ENCODE assay signal across 9 mouse cellular contexts in genomic region chr17:57264972-57265945, GRCm38 (mm10). TPM values are rescaled to one million over a fixed set of nuclear protein-coding genes. Genes with fewer than 3 reads are reported as not detected.
DNase-seq lines count a peak whose midpoint lies in the region; ATAC-seq and TF ChIP-seq lines count a peak whose summit lies in the region.
"Had no signal": no experiment of that assay in that cellular context is flagged by ENCODE, and none has a peak within 500 bp of the region (broad histone marks: within the 10 kb centered on the region; RNA-seq: fewer than 3 reads in every experiment).

No protein-coding gene starts in this region.

- 0 out of 2 replicates have a peak, but pooled peaks have one; percentile 2 for TF ChIP-seq CTCF in midbrain, postnatal 0 days (IDR thresholded peaks at IDR 0.05)

- WGBS in intestine, embryonic 14.5 days = 29% methylated on average over 21 of the region's 22 CpGs
- 27% methylated on average over 22 of the region's 22 CpGs for WGBS in liver, embryonic 13.5 days (ENCODE audit: insufficient replicate concordance)
- WGBS in midbrain, postnatal 0 days = 29% methylated on average over 21 of the region's 22 CpGs

- peak overlapping the region; percentile 30 for H3K4me2 ChIP-seq in intestine, embryonic 14.5 days (ENCODE audit: low read length)
- H3K4me2 ChIP-seq in liver, embryonic 13.5 days = peak overlapping the region; percentile 36
- no peak overlapping the region for H3K4me2 ChIP-seq in midbrain, postnatal 0 days (ENCODE audit: low read depth, low read length, poor library complexity, severe bottlenecking)

- no peaks in the 10 kb centered on the region for H3K9me3 ChIP-seq in intestine, embryonic 14.5 days (ENCODE audit: control insufficient read depth, low read length)
- H3K9me3 ChIP-seq in liver, embryonic 13.5 days (replicated peaks) = no peaks in the 10 kb centered on the region
- no peaks in the 10 kb centered on the region for H3K9me3 ChIP-seq in midbrain, postnatal 0 days (ENCODE audit: low read length)

- no peaks in the 10 kb centered on the region for H3K27me3 ChIP-seq in intestine, embryonic 14.5 days (replicated peaks; ENCODE audit: control insufficient read depth, insufficient read depth, low read length)
- H3K27me3 ChIP-seq in liver, embryonic 13.5 days = no peaks in the 10 kb centered on the region
- H3K27me3 ChIP-seq in midbrain, postnatal 0 days (ENCODE audit: insufficient read depth, low read length) = no peaks in the 10 kb centered on the region
- H3K27me3 ChIP-seq: Patski had no signal

- no peak overlapping the region for H3K4me3 ChIP-seq in intestine, embryonic 14.5 days (ENCODE audit: low read depth, low read length)
- H3K4me3 ChIP-seq in liver, embryonic 13.5 days (replicated peaks) = peak overlapping the region; percentile 3; the same call in 1 of the 2 replicates
- H3K4me3 ChIP-seq in midbrain, postnatal 0 days (ENCODE audit: low read depth, low read length) = no peak overlapping the region

- peaks cover 36% of the 10 kb centered on the region for H3K36me3 ChIP-seq in intestine, embryonic 14.5 days (ENCODE audit: control insufficient read depth, insufficient read depth, low read length)
- peaks cover 19% of the 10 kb centered on the region for H3K36me3 ChIP-seq in liver, embryonic 13.5 days
- no peaks in the 10 kb centered on the region for H3K36me3 ChIP-seq in midbrain, postnatal 0 days (ENCODE audit: insufficient read depth, low read length)

- ATAC-seq in intestine, embryonic 14.5 days (replicated peaks; ENCODE audit: low FRiP score, low TSS enrichment, low read depth) = peak; percentile 71
- ATAC-seq in liver, embryonic 13.5 days (ENCODE audit: low read depth) = peak; percentile 86
- ATAC-seq in midbrain, postnatal 0 days (ENCODE audit: low FRiP score) = no peak
- ATAC-seq: Patski had no signal

- DNase-seq in ovary, adult 18-20 months (ENCODE audit: low spot score) = peak; percentile 91
- no peak for DNase-seq in ovary, postnatal 10 days (ENCODE audit: low spot score)
- peak; percentile 87 for DNase-seq in cerebellum, adult 9-11 months
- peak; percentile 71 for DNase-seq in gastrocnemius, postnatal 10 days
- peak; percentile 62 for DNase-seq in intestine, embryonic 14.5 days (ENCODE audit: low spot score)
- peak; percentile 67 for DNase-seq in liver, embryonic 13.5 days
- no peak for DNase-seq in midbrain, postnatal 0 days (ENCODE audit: low spot score)
- DNase-seq in thymus, postnatal 4 days = peak; percentile 71

- H3K27ac ChIP-seq in intestine, embryonic 14.5 days (ENCODE audit: low read depth) = no peak overlapping the region
- no peak overlapping the region; the same call in 1 of the 2 replicates for H3K27ac ChIP-seq in liver, embryonic 13.5 days
- H3K27ac ChIP-seq in midbrain, postnatal 0 days (ENCODE audit: low read depth, low read length) = no peak overlapping the region

- peaks cover 9% of the 10 kb centered on the region for H3K4me1 ChIP-seq in intestine, embryonic 14.5 days (replicated peaks; ENCODE audit: control insufficient read depth, insufficient read depth, low read length)
- H3K4me1 ChIP-seq in liver, embryonic 13.5 days (replicated peaks) = peaks cover 24% of the 10 kb centered on the region
- peaks cover 3% of the 10 kb centered on the region; the same call in 1 of the 2 replicates for H3K4me1 ChIP-seq in midbrain, postnatal 0 days (ENCODE audit: insufficient read depth, low read length)

- no peak overlapping the region for H3K9ac ChIP-seq in intestine, embryonic 14.5 days (ENCODE audit: low read length)
- H3K9ac ChIP-seq in liver, embryonic 13.5 days = no peak overlapping the region
- H3K9ac ChIP-seq in midbrain, postnatal 0 days (replicated peaks; ENCODE audit: low read length, poor library complexity, severe bottlenecking) = no peak overlapping the region

RNA-seq across cellular contexts. Expression of gene Vav1, which starts 13.6 kb away (rescaled TPM):
- total RNA-seq in gastrocnemius, postnatal 10 days (2021) = 1 to 10 TPM; 1.5 to 2.4 TPM
- 2.1 and 3.8 TPM in 2 replicates for polyA plus RNA-seq in intestine, embryonic 14.5 days (2014; fragmentation: Nextera tagmentation; extraction: Ambion mirVana)
- 11.6 and 12.5 TPM in 2 replicates for polyA plus RNA-seq in liver, embryonic 13.5 days (2015; fragmentation: Nextera tagmentation; extraction: Ambion mirVana)
- 1.5 and 2.7 TPM in 2 replicates for total RNA-seq in midbrain, postnatal 0 days (2014; rRNA removed)
- polyA plus RNA-seq in midbrain, postnatal 0 days (2015; fragmentation: Nextera tagmentation; extraction: Ambion mirVana) = 1.7 and 2.0 TPM in 2 replicates
- polyA plus RNA-seq: Patski had no signal

RNA-seq across cellular contexts. Expression of gene Trip10, which starts 16.0 kb away (rescaled TPM):
- 10 to 100 TPM; 69.1 to 74.4 TPM for total RNA-seq in gastrocnemius, postnatal 10 days (2021)
- polyA plus RNA-seq in intestine, embryonic 14.5 days (2014; fragmentation: Nextera tagmentation; extraction: Ambion mirVana) = 40.5 and 41.6 TPM in 2 replicates
- polyA plus RNA-seq in liver, embryonic 13.5 days (2015; fragmentation: Nextera tagmentation; extraction: Ambion mirVana) = 10.4 and 11.9 TPM in 2 replicates
- total RNA-seq in midbrain, postnatal 0 days (2014; rRNA removed) = 3.8 and 5.5 TPM in 2 replicates
- polyA plus RNA-seq in midbrain, postnatal 0 days (2015; fragmentation: Nextera tagmentation; extraction: Ambion mirVana) = 5.4 and 5.5 TPM in 2 replicates

RNA-seq across cellular contexts. Expression of gene Gpr108, which starts 17.0 kb away (rescaled TPM):
- total RNA-seq in gastrocnemius, postnatal 10 days (2021) = 10 to 100 TPM; 22.0 to 23.8 TPM
- 34.1 and 37.1 TPM in 2 replicates for polyA plus RNA-seq in intestine, embryonic 14.5 days (2014; fragmentation: Nextera tagmentation; extraction: Ambion mirVana)
- polyA plus RNA-seq in liver, embryonic 13.5 days (2015; fragmentation: Nextera tagmentation; extraction: Ambion mirVana) = 13.7 and 15.2 TPM in 2 replicates
- 19.2 and 20.9 TPM in 2 replicates for total RNA-seq in midbrain, postnatal 0 days (2014; rRNA removed)
- polyA plus RNA-seq in midbrain, postnatal 0 days (2015; fragmentation: Nextera tagmentation; extraction: Ambion mirVana) = 22.6 and 23.1 TPM in 2 replicates

RNA-seq across cellular contexts. Expression of gene C3, which starts 37.3 kb away (rescaled TPM):
- 1 to 10 TPM; 1.6 to 3.5 TPM for total RNA-seq in gastrocnemius, postnatal 10 days (2021)
- 0.66 and 0.70 TPM in 2 replicates for polyA plus RNA-seq in intestine, embryonic 14.5 days (2014; fragmentation: Nextera tagmentation; extraction: Ambion mirVana)
- polyA plus RNA-seq in liver, embryonic 13.5 days (2015; fragmentation: Nextera tagmentation; extraction: Ambion mirVana) = 98.2 and 119 TPM in 2 replicates
- total RNA-seq in midbrain, postnatal 0 days (2014; rRNA removed) = 0.49 and 8.6 TPM in 2 replicates
- polyA plus RNA-seq in midbrain, postnatal 0 days (2015; fragmentation: Nextera tagmentation; extraction: Ambion mirVana) = 1.7 and 2.9 TPM in 2 replicates

Comparison
In these comparisons a context has a peak if more than half of its experiments do, and no peak if none do; other contexts are left out.
1. DNase-seq: peak in ovary, adult 18-20 months (single experiment), cerebellum, adult 9-11 months (single experiment), gastrocnemius, postnatal 10 days (single experiment), intestine, embryonic 14.5 days (single experiment), liver, embryonic 13.5 days (single experiment) and thymus, postnatal 4 days (single experiment); none in ovary, postnatal 10 days (single experiment) and midbrain, postnatal 0 days (single experiment).